Mouse (Mus musculus): ENCODE results near the gene Hspa1a. TPM values are rescaled to one million over a fixed set of nuclear protein-coding genes. Genes with fewer than 3 reads are reported as not detected.
"Not testable (repeated sequence)": the region's sequence is repeated elsewhere in the genome, so short reads cannot be mapped to it uniquely, and the experiment has no call there.

Hspa1a gene
- polyA plus RNA-seq, 1 experiment, result 1.9 TPM

DNA sequence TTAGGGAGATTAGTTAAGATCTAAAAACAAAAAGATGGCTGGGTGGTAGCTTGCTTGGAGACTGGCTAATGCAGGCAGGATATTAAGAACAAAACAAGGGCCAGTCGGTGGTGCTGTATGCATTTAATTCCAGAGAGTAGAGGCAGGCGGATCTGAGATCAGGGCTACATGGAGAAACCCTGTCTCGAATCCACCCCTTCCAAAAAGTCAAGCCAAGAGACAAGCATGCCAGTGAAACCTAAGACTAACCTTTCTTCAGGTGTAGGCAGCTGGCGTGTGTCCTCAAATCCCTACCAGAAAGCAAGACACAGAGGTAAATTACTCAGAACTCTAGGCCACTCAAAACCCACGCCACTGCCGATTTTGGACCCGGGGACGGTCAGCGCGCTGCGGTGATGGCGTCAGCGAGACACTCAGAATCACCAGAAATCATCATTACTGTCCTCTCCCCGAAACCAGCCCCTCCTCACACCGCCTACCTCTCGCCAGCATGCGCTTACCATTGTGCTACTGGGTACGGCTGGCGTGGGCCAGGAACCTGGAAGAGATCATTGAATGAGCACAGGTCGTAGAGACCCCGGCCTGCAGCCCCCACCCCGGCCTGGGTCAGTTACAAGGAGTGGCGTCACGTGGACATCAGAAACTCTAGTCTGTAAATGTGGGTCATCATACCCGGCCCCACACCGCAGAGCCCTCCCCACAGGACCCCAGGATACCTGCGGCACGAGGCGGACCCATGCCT lies 20.1 kb downstream of the Hspa1a start:
- Histone ChIP-seq H3K36me3 (ENCODE audit: control insufficient read depth, insufficient read depth, low read length, poor library complexity, severe bottlenecking) (peaks cover 26% of the 10 kb centered on the region), H3K9me3 (replicated peaks; ENCODE audit: control insufficient read depth, insufficient read depth, low read length, poor library complexity, severe bottlenecking) (no peaks in the 10 kb centered on the region), H3K27ac (ENCODE audit: insufficient read depth, low read length) (peak overlapping the region; percentile 97), H3K9ac (ENCODE audit: low read depth, poor library complexity, severe bottlenecking) (peak overlapping the region; percentile 99), H3K4me3 (ENCODE audit: low read depth, low read length) (peak overlapping the region; percentile 96), H3K4me1 (ENCODE audit: control insufficient read depth, insufficient read depth, low read length) (no peaks in the 10 kb centered on the region), H3K27me3 (ENCODE audit: control insufficient read depth, insufficient read depth, low read length, poor library complexity, severe bottlenecking) (no peaks in the 10 kb centered on the region)
- no peak for TF ChIP-seq EP300 (IDR thresholded peaks at IDR 0.05; ENCODE audit: insufficient read depth, low read depth, low read length)
- TF ChIP-seq POLR2A (IDR thresholded peaks at IDR 0.05; ENCODE audit: insufficient read depth, low read length), result no peak
- TF ChIP-seq CTCF (IDR thresholded peaks at IDR 0.05; ENCODE audit: low read depth, low read length), result no peak

DNA sequence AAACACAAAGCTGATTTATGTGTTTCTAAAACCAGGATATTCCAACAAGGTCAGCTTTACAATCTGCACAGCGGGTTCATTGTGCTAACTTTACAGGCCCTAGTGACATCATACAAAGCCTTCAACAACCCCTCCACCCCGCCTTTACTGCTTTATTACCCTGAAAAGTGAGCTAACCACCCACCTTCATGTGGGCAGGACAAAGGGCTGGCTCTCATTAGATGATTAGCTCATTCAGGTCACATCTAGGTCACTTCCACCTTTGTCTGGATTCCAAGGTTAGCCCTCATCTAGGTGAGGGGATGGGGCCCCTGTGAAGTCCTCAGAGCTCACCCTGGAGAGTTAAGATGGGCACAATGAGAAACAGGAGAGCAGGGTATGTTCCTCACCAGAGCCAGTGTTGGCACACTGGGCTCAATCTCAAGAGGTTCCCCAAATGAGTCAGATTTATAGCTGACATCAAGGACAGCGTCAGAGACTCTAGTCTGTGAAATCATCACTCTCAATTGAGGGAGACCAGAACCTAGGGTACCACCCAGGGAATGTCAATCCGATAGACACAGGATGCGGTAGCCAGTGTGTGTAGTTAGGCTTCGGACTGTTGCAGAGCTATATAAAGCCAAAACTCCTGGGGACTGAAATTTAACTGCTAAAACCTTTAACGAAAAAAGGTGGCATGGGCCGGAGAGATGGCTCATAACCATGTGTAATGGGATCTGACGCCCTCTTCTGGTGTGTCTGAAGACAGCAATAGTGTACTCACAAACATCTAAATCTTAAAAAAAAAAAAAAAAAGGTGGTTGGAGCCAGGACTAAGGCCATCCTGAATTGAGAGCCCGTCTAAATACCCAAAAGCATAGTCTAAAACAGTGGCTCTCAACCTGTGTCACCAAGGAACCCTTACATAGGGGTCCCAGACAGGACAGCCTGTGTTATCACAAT lies 21.2 kb downstream of the Hspa1a start:
- TF ChIP-seq CTCF (IDR thresholded peaks at IDR 0.05; ENCODE audit: low read depth, low read length), result no peak
- no peak for TF ChIP-seq EP300 (IDR thresholded peaks at IDR 0.05; ENCODE audit: insufficient read depth, low read depth, low read length)
- no peak for TF ChIP-seq POLR2A (IDR thresholded peaks at IDR 0.05; ENCODE audit: insufficient read depth, low read length)
- peak overlapping the region; percentile 99 for H3K9ac ChIP-seq (ENCODE audit: low read depth, poor library complexity, severe bottlenecking)
- no peaks in the 10 kb centered on the region for H3K4me1 ChIP-seq (ENCODE audit: control insufficient read depth, insufficient read depth, low read length)
- H3K36me3 ChIP-seq (ENCODE audit: control insufficient read depth, insufficient read depth, low read length, poor library complexity, severe bottlenecking), result peaks cover 26% of the 10 kb centered on the region
- H3K27ac ChIP-seq (ENCODE audit: insufficient read depth, low read length), result peak overlapping the region; percentile 97
- no peaks in the 10 kb centered on the region for H3K9me3 ChIP-seq (replicated peaks; ENCODE audit: control insufficient read depth, insufficient read depth, low read length, poor library complexity, severe bottlenecking)
- peak overlapping the region; percentile 96 for H3K4me3 ChIP-seq (ENCODE audit: low read depth, low read length)
- no peaks in the 10 kb centered on the region for H3K27me3 ChIP-seq (ENCODE audit: control insufficient read depth, insufficient read depth, low read length, poor library complexity, severe bottlenecking)

DNA sequence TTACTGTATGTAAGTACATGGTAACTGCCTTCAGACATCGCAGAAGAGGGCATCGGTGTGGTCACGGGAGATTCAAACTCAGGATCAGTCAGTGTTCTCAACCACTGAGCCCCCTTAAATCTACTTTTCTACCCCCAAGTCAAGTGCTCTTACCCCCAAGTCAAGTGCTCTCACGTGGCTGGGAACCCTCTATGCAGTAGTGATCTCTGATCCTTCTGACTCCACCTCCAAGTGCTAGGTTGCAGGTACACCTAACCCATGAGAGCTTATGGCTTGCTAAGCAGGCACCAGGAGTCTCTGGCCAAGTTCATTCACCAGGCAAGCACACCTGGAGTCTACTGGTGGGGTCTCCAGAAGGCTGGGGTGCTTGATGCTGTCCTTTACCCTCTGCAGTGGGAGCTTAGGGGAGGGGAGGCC lies 22.4 kb downstream of the Hspa1a start:
- H3K36me3 ChIP-seq (ENCODE audit: control insufficient read depth, insufficient read depth, low read length, poor library complexity, severe bottlenecking), result peaks cover 26% of the 10 kb centered on the region
- H3K4me1 ChIP-seq (ENCODE audit: control insufficient read depth, insufficient read depth, low read length), result no peaks in the 10 kb centered on the region
- H3K9me3 ChIP-seq (replicated peaks; ENCODE audit: control insufficient read depth, insufficient read depth, low read length, poor library complexity, severe bottlenecking), result no peaks in the 10 kb centered on the region
- no peak overlapping the region for H3K4me3 ChIP-seq (ENCODE audit: low read depth, low read length)
- H3K27me3 ChIP-seq (ENCODE audit: control insufficient read depth, insufficient read depth, low read length, poor library complexity, severe bottlenecking), result no peaks in the 10 kb centered on the region
- H3K9ac ChIP-seq (ENCODE audit: low read depth, poor library complexity, severe bottlenecking), result peak overlapping the region; percentile 99; the same call in 1 of the 2 replicates
- H3K27ac ChIP-seq (ENCODE audit: insufficient read depth, low read length), result peak overlapping the region; percentile 97
- TF ChIP-seq EP300 (IDR thresholded peaks at IDR 0.05; ENCODE audit: insufficient read depth, low read depth, low read length) (no peak), POLR2A (IDR thresholded peaks at IDR 0.05; ENCODE audit: insufficient read depth, low read length) (no peak), CTCF (IDR thresholded peaks at IDR 0.05; ENCODE audit: low read depth, low read length) (no peak)

DNA sequence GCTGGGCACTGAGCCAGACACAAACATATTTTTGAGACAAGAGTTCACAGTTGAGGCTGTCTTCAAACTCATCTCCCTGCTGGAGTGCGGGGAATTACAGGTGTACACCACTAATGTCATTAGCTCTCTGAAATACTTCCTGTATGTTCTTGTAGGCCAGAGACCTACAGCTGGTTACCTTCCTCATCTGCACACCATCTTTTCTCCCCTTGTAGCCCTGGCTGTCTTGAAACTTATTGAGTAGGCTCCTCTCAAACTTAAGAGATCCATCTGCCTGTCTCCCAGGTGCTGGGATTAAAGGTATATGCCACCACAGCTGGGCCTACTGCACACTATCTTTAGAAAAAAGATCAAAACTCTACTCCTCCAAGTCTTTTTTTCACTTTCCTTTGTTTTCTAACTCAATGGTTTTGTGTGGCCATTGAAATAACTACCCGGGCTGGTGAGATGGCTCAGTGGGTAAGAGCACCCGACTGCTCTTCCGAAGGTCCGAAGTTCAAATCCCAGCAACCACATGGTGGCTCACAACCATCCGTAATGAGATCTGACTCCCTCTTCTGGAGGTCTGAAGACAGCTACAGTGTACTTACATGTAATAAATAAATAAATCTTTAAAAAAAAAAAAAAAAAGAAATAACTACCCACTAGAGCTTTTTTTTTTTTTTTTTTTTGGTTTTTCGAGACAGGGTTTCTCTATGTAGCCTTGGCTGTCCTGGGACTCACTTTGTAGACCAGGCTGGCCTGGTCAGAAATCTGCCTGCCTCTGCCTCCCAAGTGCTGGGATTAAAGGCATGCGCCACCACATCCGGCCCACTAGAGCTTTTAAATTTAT lies 23.0 kb downstream of the Hspa1a start:
- H3K4me1 ChIP-seq (ENCODE audit: control insufficient read depth, insufficient read depth, low read length); H3K9me3 ChIP-seq (replicated peaks; ENCODE audit: control insufficient read depth, insufficient read depth, low read length, poor library complexity, severe bottlenecking); H3K4me3 ChIP-seq (ENCODE audit: low read depth, low read length); H3K27me3 ChIP-seq (ENCODE audit: control insufficient read depth, insufficient read depth, low read length, poor library complexity, severe bottlenecking): not testable (repeated sequence)
- Histone ChIP-seq H3K27ac (ENCODE audit: insufficient read depth, low read length) (peak overlapping the region; percentile 97), H3K9ac (ENCODE audit: low read depth, poor library complexity, severe bottlenecking) (0 out of 2 replicates have a peak overlapping the region, but pooled peaks have one; percentile 99), H3K36me3 (ENCODE audit: control insufficient read depth, insufficient read depth, low read length, poor library complexity, severe bottlenecking) (peaks cover 26% of the 10 kb centered on the region)

DNA sequence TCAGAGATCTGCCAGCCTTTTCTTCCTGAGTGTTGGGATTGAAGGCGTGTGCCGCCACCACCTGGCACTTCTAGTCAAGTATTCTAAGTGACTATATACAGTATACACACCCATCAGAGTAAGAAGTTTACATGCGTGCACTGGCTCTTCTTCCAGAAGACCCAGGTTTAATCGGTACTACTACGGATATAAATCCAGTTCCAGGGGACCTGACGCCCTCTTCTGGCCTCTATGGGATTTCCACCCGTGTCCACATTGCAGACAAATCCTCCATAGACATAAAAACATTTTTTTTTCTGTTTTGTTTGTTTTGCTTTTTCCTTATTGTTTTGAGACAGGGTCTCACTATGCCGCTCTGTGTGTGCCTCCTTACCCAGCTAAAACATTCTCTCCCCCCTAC lies 24.4 kb downstream of the Hspa1a start:
- H3K27ac ChIP-seq (ENCODE audit: insufficient read depth, low read length), result no peak overlapping the region
- H3K4me3 ChIP-seq (ENCODE audit: low read depth, low read length), result no peak overlapping the region
- TF ChIP-seq POLR2A (IDR thresholded peaks at IDR 0.05; ENCODE audit: insufficient read depth, low read length) (no peak), EP300 (IDR thresholded peaks at IDR 0.05; ENCODE audit: insufficient read depth, low read depth, low read length) (no peak), CTCF (IDR thresholded peaks at IDR 0.05; ENCODE audit: low read depth, low read length) (peak; percentile 45)
- H3K9ac ChIP-seq (ENCODE audit: low read depth, poor library complexity, severe bottlenecking), result no peak overlapping the region
- peaks cover 26% of the 10 kb centered on the region for H3K36me3 ChIP-seq (ENCODE audit: control insufficient read depth, insufficient read depth, low read length, poor library complexity, severe bottlenecking)
- H3K4me1 ChIP-seq (ENCODE audit: control insufficient read depth, insufficient read depth, low read length), result no peaks in the 10 kb centered on the region
- no peaks in the 10 kb centered on the region for H3K9me3 ChIP-seq (replicated peaks; ENCODE audit: control insufficient read depth, insufficient read depth, low read length, poor library complexity, severe bottlenecking)
- H3K27me3 ChIP-seq (ENCODE audit: control insufficient read depth, insufficient read depth, low read length, poor library complexity, severe bottlenecking), result no peaks in the 10 kb centered on the region

Data from ES-Bruce4 (cell line).